Mouse (Mus musculus) embryonic facial prominence, embryonic 11.5 days (tissue): ENCODE measurements around the gene P3h1. TPM values are rescaled to one million over a fixed set of nuclear protein-coding genes. Genes with fewer than 3 reads are reported as not detected.

Experiments
- ATAC-seq: fragments of 200-750 bp; cut with Nextera tagmentation; replicated peaks from 2 replicates; pipeline ENCODE4 v1.8.0; 2017; ENCODE audit warnings: low read depth; ENCODE audit not compliant: insufficient number of reproducible peaks, low FRiP score, low TSS enrichment
- DNase-seq: peaks from one replicate; pipeline ENCODE4 v3.0.0-alpha.2; 2015; ENCODE audit warnings: low spot score
- H3K27ac ChIP-seq: fragments of 300-500 bp; sonication (generic); replicated peaks from 2 replicates; pipeline ENCODE4 v1.5.1; 2014; ENCODE audit warnings: mild to moderate bottlenecking, low read depth, low read length, control low read depth
- H3K27me3 ChIP-seq: fragments of 300-500 bp; sonication (generic); 2 replicates; pipeline ENCODE4 v1.6.1; 2014; ENCODE audit warnings: mild to moderate bottlenecking, low read length, moderate library complexity, mixed read lengths; ENCODE audit not compliant: control insufficient read depth, insufficient read depth
- H3K36me3 ChIP-seq: fragments of 300-500 bp; sonication (generic); replicated peaks from 2 replicates; pipeline ENCODE4 v1.6.1; 2014; ENCODE audit warnings: low read depth, mild to moderate bottlenecking, low read length, moderate library complexity, mixed read lengths; ENCODE audit not compliant: control insufficient read depth, insufficient read depth
- H3K4me1 ChIP-seq: fragments of 300-500 bp; sonication (generic); 2 replicates; pipeline ENCODE4 v1.6.1; 2014; ENCODE audit warnings: low read length, mixed read lengths; ENCODE audit not compliant: control insufficient read depth, insufficient read depth
- H3K4me2 ChIP-seq: fragments of 300-500 bp; sonication (generic); 2 replicates; pipeline ENCODE4 v1.6.1; 2014; ENCODE audit warnings: low read depth, mild to moderate bottlenecking, control low read depth, low read length, moderate library complexity
- H3K4me3 ChIP-seq: fragments of 300-500 bp; sonication (generic); 2 replicates; pipeline ENCODE4 v1.5.1; 2014; ENCODE audit warnings: low read depth, low read length, control low read depth
- H3K9ac ChIP-seq: fragments of 300-500 bp; sonication (generic); replicated peaks from 2 replicates; pipeline ENCODE4 v1.6.1; 2014; ENCODE audit warnings: mild to moderate bottlenecking, control low read depth, low read length
- H3K9me3 ChIP-seq: fragments of 300-500 bp; sonication (generic); replicated peaks from 2 replicates; pipeline ENCODE4 v1.6.1; 2016; ENCODE audit warnings: mild to moderate bottlenecking, low read length, inconsistent platforms, mixed read lengths; ENCODE audit not compliant: control insufficient read depth
- WGBS: fragments of 180-500 bp; shearing (Covaris S2); extraction: QIAGEN DNeasy Blood & Tissue Kit; methylation state at CpG from one replicate; pipeline ENCODE4 v1.1.7; 2014; 5-methylcytosine and 5-hydroxymethylcytosine counted together
- polyA plus RNA-seq: library from polyadenylated mRNA; unstranded; fragments of >200 nt; fragmentation: Nextera tagmentation; extraction: Ambion mirVana; gene quantifications from 2 replicates; pipeline ENCODE4 v1.2.1, GENCODE M21; 2014

P3h1 gene
- polyA plus RNA-seq, 1 experiment from 2014 or later = 20.0 TPM

DNA sequence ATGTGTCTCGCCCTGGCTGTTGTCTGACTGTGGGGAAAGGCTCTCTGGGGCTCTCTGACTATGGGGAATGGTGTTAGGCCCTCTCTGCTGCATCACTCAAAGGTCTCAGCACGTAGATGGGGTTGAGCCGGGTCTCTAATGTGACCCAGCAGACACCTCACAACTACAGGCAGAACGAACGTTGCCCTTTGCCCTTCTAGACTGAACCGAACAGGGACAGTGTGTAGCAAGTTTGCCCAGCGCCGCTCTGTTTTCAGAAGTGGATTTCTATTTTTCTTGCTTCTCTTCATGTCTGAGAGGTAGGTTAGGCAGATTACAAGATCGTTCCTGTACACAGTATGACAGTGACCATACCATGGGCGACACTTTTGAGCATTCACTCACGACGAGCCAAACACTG lies 9.9 kb downstream of the P3h1 start:
- Histone ChIP-seq H3K4me2 (no peak overlapping the region), H3K27ac (no peak overlapping the region), H3K27me3 (no peaks in the 10 kb centered on the region), H3K4me1 (no peaks in the 10 kb centered on the region), H3K9me3 (no peaks in the 10 kb centered on the region), H3K4me3 (no peak overlapping the region), H3K9ac (no peak overlapping the region), H3K36me3 (no peaks in the 10 kb centered on the region; the same call in none of the 2 replicates)
- 90% methylated on average over 12 of the region's 12 CpGs for WGBS
- ATAC-seq = no peak
- DNase-seq = no peak

DNA sequence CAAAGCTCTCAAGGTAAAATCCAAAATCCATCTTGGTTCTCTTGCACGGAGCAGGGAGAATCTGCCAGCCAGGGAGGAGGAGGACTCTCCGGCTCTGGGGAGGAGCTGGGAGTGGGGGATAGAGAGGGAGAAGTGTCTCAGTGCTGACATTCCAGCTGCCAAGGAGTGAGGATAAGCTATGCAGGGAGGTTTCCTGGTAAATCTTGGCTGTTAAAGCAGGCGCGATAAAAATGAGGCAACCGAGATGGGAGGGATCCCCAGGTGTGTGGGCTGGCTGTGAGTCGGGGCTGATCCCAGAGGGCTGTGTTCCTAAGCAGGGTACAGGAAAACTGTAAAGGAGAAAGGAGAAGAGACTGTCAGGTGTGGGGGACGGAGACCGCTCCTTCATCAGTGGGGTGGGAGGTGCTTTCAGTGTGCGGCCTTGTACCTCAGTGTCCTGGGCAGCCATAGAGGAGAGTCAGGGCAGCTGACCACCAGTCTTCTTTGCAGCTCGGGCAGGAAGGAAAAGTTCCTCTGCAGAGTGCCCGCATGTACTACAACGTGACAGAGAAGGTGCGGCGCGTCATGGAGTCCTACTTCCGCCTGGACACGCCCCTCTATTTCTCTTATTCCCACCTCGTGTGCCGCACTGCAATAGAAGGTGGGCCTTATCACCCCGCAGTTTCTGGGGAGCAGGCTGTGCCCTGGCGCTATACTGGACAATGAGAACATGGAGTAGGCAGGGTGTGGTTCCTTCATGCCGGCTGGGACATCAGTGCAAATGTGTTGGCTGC lies 11.9 kb downstream of the P3h1 start:
- WGBS = 80% methylated on average over 22 of the region's 22 CpGs
- H3K27ac ChIP-seq = no peak overlapping the region
- no peaks in the 10 kb centered on the region; the same call in none of the 2 replicates for H3K36me3 ChIP-seq
- DNase-seq (no peak), ATAC-seq (no peak)
- no peaks in the 10 kb centered on the region for H3K4me1 ChIP-seq
- no peak overlapping the region for H3K4me2 ChIP-seq
- no peaks in the 10 kb centered on the region for H3K27me3 ChIP-seq
- H3K9ac ChIP-seq = no peak overlapping the region
- no peaks in the 10 kb centered on the region for H3K9me3 ChIP-seq
- no peak overlapping the region for H3K4me3 ChIP-seq

DNA sequence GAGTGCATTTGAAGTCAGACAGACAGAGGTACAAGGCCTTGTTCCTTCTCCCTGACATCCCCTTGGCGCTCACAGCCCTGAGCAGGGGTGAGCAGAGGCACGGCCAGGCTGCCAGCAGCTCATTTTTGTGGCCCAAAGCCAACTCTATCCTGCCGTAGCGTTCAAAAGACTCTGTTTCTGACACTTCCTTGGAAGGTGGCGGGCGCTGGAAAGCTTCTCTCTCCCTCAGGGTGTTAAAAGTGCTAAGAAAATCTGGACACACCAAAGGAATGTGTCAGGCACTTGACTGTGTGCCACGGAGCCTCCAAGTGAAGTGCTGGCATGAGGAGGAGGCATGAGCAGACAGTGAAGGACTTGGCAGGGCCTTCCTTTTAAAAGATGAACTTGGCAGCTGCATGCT lies 12.8 kb downstream of the P3h1 start:
- no peak overlapping the region for H3K27ac ChIP-seq
- no peaks in the 10 kb centered on the region for H3K4me1 ChIP-seq
- H3K9me3 ChIP-seq = no peaks in the 10 kb centered on the region
- no peaks in the 10 kb centered on the region; the same call in none of the 2 replicates for H3K36me3 ChIP-seq
- WGBS = 85% methylated on average over 7 of the region's 7 CpGs
- H3K4me3 ChIP-seq = no peak overlapping the region
- H3K4me2 ChIP-seq = no peak overlapping the region
- H3K27me3 ChIP-seq = no peaks in the 10 kb centered on the region
- DNase-seq (no peak), ATAC-seq (no peak)
- no peak overlapping the region for H3K9ac ChIP-seq

DNA sequence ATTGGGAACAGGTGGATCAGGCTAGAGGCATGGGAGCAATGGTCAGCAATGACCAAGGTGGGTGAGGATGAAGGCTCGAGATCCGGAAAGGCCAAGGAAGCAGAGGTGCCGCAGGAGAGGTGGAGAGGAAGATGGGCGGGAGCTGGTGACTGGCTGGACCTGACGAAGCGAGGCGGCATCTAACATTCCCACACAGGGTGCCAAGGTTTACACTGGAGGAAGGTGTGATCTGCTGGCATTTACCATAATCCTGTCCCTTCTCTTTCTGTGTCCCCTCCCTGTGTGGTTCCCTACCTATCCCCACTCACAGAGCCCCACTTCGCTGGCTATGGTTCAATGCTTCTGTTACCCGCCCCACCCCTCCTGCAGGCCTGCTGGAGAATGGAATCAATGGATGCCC lies 13.2 kb downstream of the P3h1 start:
- Histone ChIP-seq H3K36me3 (no peaks in the 10 kb centered on the region; the same call in none of the 2 replicates), H3K27me3 (no peaks in the 10 kb centered on the region), H3K4me2 (no peak overlapping the region), H3K27ac (no peak overlapping the region), H3K9ac (no peak overlapping the region), H3K4me1 (no peaks in the 10 kb centered on the region), H3K9me3 (no peaks in the 10 kb centered on the region), H3K4me3 (no peak overlapping the region)
- no peak for ATAC-seq
- WGBS = 88% methylated on average over 9 of the region's 9 CpGs
- no peak for DNase-seq

DNA sequence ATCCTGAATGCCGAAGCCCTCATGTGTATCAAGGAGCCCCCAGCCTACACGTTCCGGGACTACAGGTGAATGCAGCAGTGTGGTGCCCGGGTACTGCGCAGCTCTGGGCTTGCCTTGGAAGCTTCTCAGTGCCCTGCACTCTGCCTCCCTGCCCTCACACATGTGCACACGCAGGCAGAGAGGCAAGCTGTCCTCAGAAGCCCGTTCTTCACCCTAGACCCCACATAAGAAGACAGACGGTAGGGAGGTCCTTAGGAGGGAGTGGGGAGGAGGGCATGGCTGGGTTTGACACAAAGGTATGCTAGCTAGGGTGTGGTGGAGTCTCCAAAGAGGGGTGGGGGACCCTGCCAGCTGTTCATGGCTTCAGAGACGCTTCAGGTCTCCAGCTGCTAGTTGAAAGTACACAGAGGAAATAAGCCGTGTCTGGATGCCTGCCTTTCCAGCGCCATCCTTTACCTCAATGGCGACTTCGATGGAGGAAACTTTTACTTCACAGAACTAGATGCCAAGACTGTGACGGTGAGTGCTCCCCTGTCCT lies 14.0 kb downstream of the P3h1 start:
- no peaks in the 10 kb centered on the region for H3K4me1 ChIP-seq
- no peak overlapping the region for H3K27ac ChIP-seq
- no peaks in the 10 kb centered on the region; the same call in none of the 2 replicates for H3K36me3 ChIP-seq

DNA sequence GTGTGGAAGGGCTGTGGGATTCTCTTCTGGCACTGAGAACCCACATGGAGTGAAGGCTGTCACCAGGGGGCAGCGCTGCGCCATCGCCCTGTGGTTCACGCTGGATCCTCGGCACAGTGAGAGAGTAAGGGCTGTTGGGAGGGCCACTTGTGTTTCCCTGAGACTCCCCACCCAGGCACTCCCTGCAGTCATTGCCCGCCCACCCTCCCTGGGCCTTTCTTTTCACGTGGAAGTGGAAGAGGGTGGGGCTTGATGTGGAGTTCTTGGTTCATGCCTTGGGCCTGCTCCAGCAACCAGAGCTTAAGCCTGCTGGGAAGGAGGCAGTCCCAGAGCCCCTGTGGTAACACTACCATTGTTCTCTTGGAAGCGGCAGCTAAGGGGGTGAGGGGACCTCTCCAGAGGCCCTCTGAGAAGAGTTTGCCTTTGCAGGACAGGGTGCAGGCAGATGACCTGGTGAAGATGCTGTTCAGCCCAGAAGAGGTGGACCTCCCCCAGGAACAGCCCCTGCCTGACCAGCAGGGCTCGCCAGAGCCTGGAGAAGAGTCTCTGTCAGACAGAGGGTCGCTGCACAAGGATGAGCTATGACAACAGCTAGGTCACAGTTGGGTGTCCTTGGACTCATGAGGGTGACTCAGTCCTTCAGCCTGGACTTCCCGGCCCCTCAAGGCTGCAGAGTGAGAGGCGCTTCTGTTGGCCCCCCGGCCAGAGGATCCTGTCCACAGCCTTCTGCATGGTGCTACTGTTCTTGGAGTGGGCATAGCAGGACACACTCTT lies 14.9 kb downstream of the P3h1 start:
- WGBS = 32% methylated on average over 13 of the region's 13 CpGs
- peak; percentile 64 for DNase-seq
- no peak overlapping the region for H3K4me3 ChIP-seq
- H3K36me3 ChIP-seq = no peaks in the 10 kb centered on the region; the same call in 1 of the 2 replicates
- no peaks in the 10 kb centered on the region for H3K27me3 ChIP-seq
- H3K9me3 ChIP-seq = no peaks in the 10 kb centered on the region
- H3K27ac ChIP-seq = no peak overlapping the region
- H3K9ac ChIP-seq = no peak overlapping the region
- H3K4me2 ChIP-seq = no peak overlapping the region
- ATAC-seq = peak; percentile 55; the same call in 1 of the 2 replicates
- H3K4me1 ChIP-seq = no peaks in the 10 kb centered on the region

More for the DNA sequence above, 14.0 kb downstream of the P3h1 start:
- Histone ChIP-seq H3K9ac (no peak overlapping the region), H3K4me3 (no peak overlapping the region), H3K4me2 (no peak overlapping the region), H3K27me3 (no peaks in the 10 kb centered on the region), H3K9me3 (no peaks in the 10 kb centered on the region)
- WGBS = 77% methylated on average over 14 of the region's 14 CpGs
- ATAC-seq (no peak), DNase-seq (no peak)

DNA sequence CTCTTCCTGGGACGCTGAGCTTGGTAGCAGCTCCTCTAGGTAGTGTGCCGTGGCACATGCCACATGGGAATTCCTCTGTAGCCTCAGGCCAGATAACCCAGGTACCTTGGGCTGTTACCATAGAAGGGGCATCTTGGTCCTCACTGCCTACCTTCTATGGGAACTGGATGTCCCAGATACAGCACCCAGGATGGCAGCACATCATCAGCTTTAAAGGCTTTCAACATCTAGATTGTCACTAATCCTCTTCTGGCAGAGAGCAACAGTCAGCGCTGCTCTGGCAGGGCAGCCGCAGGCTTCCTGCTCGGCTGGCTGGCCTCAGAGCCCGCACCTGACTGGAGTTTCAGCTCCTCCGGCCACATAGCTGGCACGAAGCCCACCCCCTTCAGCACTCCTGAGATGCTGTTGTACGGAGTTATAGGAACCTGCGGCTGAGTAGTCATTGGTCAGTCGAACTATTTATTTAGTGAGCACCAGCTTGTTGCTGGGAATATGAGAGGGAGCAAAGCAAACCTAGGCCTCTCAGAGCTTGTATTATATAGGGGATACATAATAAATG lies 15.8 kb downstream of the P3h1 start:
- Histone ChIP-seq H3K4me2 (no peak overlapping the region), H3K36me3 (no peaks in the 10 kb centered on the region; the same call in 1 of the 2 replicates), H3K27me3 (no peaks in the 10 kb centered on the region), H3K4me1 (no peaks in the 10 kb centered on the region), H3K9me3 (no peaks in the 10 kb centered on the region), H3K9ac (no peak overlapping the region), H3K27ac (no peak overlapping the region), H3K4me3 (no peak overlapping the region)
- ATAC-seq (no peak), DNase-seq (no peak)
- 89% methylated on average over 11 of the region's 11 CpGs for WGBS
